Mouse (Mus musculus) MEL (cell line): ENCODE measurements around the gene Kcnmb4. TPM values are rescaled to one million over a fixed set of nuclear protein-coding genes. Genes with fewer than 3 reads are reported as not detected.

Experiments
- DNase-seq: peaks from one replicate; pipeline ENCODE4 v3.0.0; 2011; ENCODE audit warnings: low read depth, low spot score
- H3K27ac ChIP-seq: 2 replicates; pipeline ENCODE4 v1.5.1; 2012; ENCODE audit warnings: low read depth, mild to moderate bottlenecking, control low read depth, low read length, moderate library complexity; ENCODE audit not compliant: control insufficient read depth
- H3K27me3 ChIP-seq, 2 experiments: fragments of 150-350 bp in 1 of 2; sonication (generic) in 1 of 2; 2 replicates each; pipeline ENCODE4 v1.6.1; 2012; ENCODE audit warnings: low read length in 2 of 2, mild to moderate bottlenecking in 2 of 2, improper control_type of control experiment in 1 of 2, moderate library complexity in 1 of 2; ENCODE audit not compliant: insufficient read depth in 2 of 2, control insufficient read depth in 1 of 2
- H3K36me3 ChIP-seq, 2 experiments: 2 replicates each; pipeline ENCODE4 v1.6.1; 2012 to 2014; ENCODE audit warnings: low read length in 2 of 2, improper control_type of control experiment in 1 of 2, inconsistent platforms in 1 of 2, mild to moderate bottlenecking in 1 of 2; ENCODE audit not compliant: insufficient read depth in 2 of 2, control insufficient read depth in 1 of 2
- H3K4me1 ChIP-seq, 2 experiments: fragments of 150-350 bp in 1 of 2; sonication (generic) in 1 of 2; 2 replicates each; pipeline ENCODE4 v1.6.1; 2012; ENCODE audit warnings: low read length in 2 of 2, improper control_type of control experiment in 1 of 2, mild to moderate bottlenecking in 1 of 2; ENCODE audit not compliant: insufficient read depth in 2 of 2, control insufficient read depth in 1 of 2
- H3K4me3 ChIP-seq, 2 experiments: fragments of 150-350 bp in 1 of 2; sonication (generic) in 1 of 2; 2 replicates each; pipeline ENCODE4 v1.5.1; 2012; ENCODE audit warnings: low read depth in 2 of 2, low read length in 2 of 2, mild to moderate bottlenecking in 2 of 2, moderate library complexity in 2 of 2, control low read depth in 1 of 2, improper control_type of control experiment in 1 of 2; ENCODE audit not compliant: control insufficient read depth in 1 of 2, insufficient read depth in 1 of 2
- H3K79me2 ChIP-seq: 2 replicates; pipeline ENCODE4 v1.6.1; 2012; ENCODE audit warnings: mild to moderate bottlenecking, low read length, moderate library complexity; ENCODE audit not compliant: control insufficient read depth, poor library complexity, insufficient read depth
- H3K9ac ChIP-seq: 2 replicates; pipeline ENCODE4 v1.6.1; 2012; ENCODE audit warnings: low read depth, mild to moderate bottlenecking, control low read depth, low read length, moderate library complexity; ENCODE audit not compliant: control insufficient read depth, poor library complexity, severe bottlenecking
- H3K9me3 ChIP-seq: fragments of 150-350 bp; sonication (generic); replicated peaks from 2 replicates; pipeline ENCODE4 v1.6.1; 2012; ENCODE audit warnings: mild to moderate bottlenecking, low read length, improper control_type of control experiment, moderate library complexity; ENCODE audit not compliant: insufficient read depth
- BHLHE40 ChIP-seq: IDR thresholded peaks from 2 replicates; pipeline ENCODE4 v1.6.1; 2012; ENCODE audit warnings: low read depth, mild to moderate bottlenecking, inconsistent platforms, low read length, improper control_type of control experiment, borderline replicate concordance
- CTCF ChIP-seq, 3 experiments: IDR thresholded peaks in 2 of 3; conservative IDR thresholded peaks in 1 of 3; 2 replicates each; pipeline ENCODE4 v1.5.1; 2011 to 2012; ENCODE audit warnings: low read length in 3 of 3, low read depth in 2 of 3, mild to moderate bottlenecking in 2 of 3, improper control_type of control experiment in 1 of 3, inconsistent platforms in 1 of 3, mixed read lengths in 1 of 3, moderate library complexity in 1 of 3; ENCODE audit not compliant: control insufficient read depth in 1 of 3, insufficient read depth in 1 of 3, poor library complexity in 1 of 3, severe bottlenecking in 1 of 3
- E2F4 ChIP-seq: IDR thresholded peaks from 2 replicates; pipeline ENCODE4 v1.6.1; 2011; ENCODE audit warnings: low read depth, low read length, improper control_type of control experiment, borderline replicate concordance
- EP300 ChIP-seq, 2 experiments: IDR thresholded peaks; 2 replicates each; pipeline ENCODE4 v1.6.1; 2011; ENCODE audit warnings: improper control_type of control experiment in 2 of 2, low read length in 2 of 2, low read depth in 1 of 2, mild to moderate bottlenecking in 1 of 2
- HCFC1 ChIP-seq: IDR thresholded peaks from 2 replicates; pipeline ENCODE4 v1.6.1; 2012; ENCODE audit warnings: low read depth, mild to moderate bottlenecking, inconsistent platforms, low read length, improper control_type of control experiment, moderate library complexity
- MAX ChIP-seq: IDR thresholded peaks from 2 replicates; pipeline ENCODE4 v1.6.1; 2011; ENCODE audit warnings: low read length, improper control_type of control experiment
- MXI1 ChIP-seq: IDR thresholded peaks from 2 replicates; pipeline ENCODE4 v1.6.1; 2011; ENCODE audit warnings: mild to moderate bottlenecking, low read depth, low read length, improper control_type of control experiment
- POLR2AphosphoS5 ChIP-seq: IDR thresholded peaks from 2 replicates; pipeline ENCODE4 v1.6.1; 2012; ENCODE audit warnings: low read depth, borderline replicate concordance, mild to moderate bottlenecking, inconsistent platforms, low read length, moderate library complexity, mixed read lengths
- SIN3A ChIP-seq: IDR thresholded peaks from 2 replicates; pipeline ENCODE4 v1.6.1; 2012; ENCODE audit warnings: low read length, improper control_type of control experiment, inconsistent platforms
- TAL1 ChIP-seq: IDR thresholded peaks from 2 replicates; pipeline ENCODE4 v1.6.1; 2012; ENCODE audit warnings: mild to moderate bottlenecking, inconsistent platforms, low read length, moderate library complexity, mixed read lengths
- TBP ChIP-seq: IDR thresholded peaks from 2 replicates; pipeline ENCODE4 v1.8.0; 2011; ENCODE audit warnings: low read depth, low read length, improper control_type of control experiment
- ZMIZ1 ChIP-seq: IDR thresholded peaks from 2 replicates; pipeline ENCODE4 v1.6.1; 2012; ENCODE audit warnings: low read depth, mild to moderate bottlenecking, inconsistent platforms, low read length, improper control_type of control experiment, moderate library complexity
- ZNF384 ChIP-seq: IDR thresholded peaks from 2 replicates; pipeline ENCODE4 v1.6.1; 2012; ENCODE audit warnings: low read depth, mild to moderate bottlenecking, inconsistent platforms, low read length, improper control_type of control experiment
- polyA plus RNA-seq, 2 experiments: library from polyadenylated mRNA; stranded (reverse) in 1 of 2; unstranded in 1 of 2; fragments of >175 nt in 1 of 2; fragments of >200 nt in 1 of 2; gene quantifications; 2 replicates each; pipeline versions ENCODE4 v1.2.1 to v1.2.4; 2012; ENCODE audit warnings: low replicate concordance in 2 of 2, low read depth in 1 of 2; ENCODE audit not compliant: insufficient read length in 2 of 2, insufficient read depth in 1 of 2, missing spikeins in 1 of 2
- total RNA-seq: library from RNA; depleted of rRNA; stranded (reverse); fragments of 300-350 nt; gene quantifications from 2 replicates; pipeline ENCODE4 v1.2.3, GENCODE M21; 2012

Gene Kcnmb4
- total and polyA plus RNA-seq, 3 experiments = not detected

- Histone ChIP-seq H3K4me3 (no peak overlapping the region), H3K4me1 (no peaks in the 10 kb centered on the region), H3K27ac (no peak overlapping the region), H3K27me3 (no peaks in the 10 kb centered on the region), H3K9ac (no peak overlapping the region), H3K79me2 (no peaks in the 10 kb centered on the region), H3K36me3 (no peaks in the 10 kb centered on the region), H3K9me3 (no peaks in the 10 kb centered on the region)
- TF ChIP-seq MXI1 = no peak
- TF ChIP-seq EP300 (IDR thresholded peaks at IDR 0.05; ENCODE audit: low read depth in 1 of 2, low read length in 2 of 2) = no peak
- no peak for TF ChIP-seq BHLHE40
- no peak for TF ChIP-seq ZNF384
- TF ChIP-seq CTCF (IDR thresholded peaks at IDR 0.05 in 2 of 3, conservative IDR thresholded peaks at IDR 0.05 in 1 of 3; ENCODE audit: control insufficient read depth in 1 of 3, insufficient read depth in 1 of 3, low read depth in 2 of 3, low read length in 3 of 3, poor library complexity in 1 of 3, severe bottlenecking in 1 of 3) = no peak
- DNase-seq = no peak
Measured at GRCm38 (mm10) chr10:116448166-116448565, 25.5 kb downstream of the Kcnmb4 start.

DNA sequence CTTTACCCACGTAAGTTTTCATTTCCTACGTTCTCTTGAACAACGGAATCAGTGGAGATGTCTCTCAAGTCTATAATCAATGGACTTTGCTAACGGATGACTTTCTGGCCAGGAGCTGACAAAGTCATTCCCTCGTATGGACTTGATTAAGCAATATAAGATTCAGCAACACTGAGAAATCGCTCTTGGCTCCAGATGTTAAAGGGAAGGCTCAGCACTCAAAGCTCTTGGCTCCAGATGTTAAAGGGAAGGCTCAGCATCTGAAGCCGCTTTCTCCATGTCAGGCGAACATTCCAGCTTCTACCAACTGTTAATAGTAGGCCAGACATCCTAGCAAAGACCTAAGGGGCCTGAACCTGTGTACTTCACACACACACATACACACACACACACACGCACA is 26.5 kb downstream of the Kcnmb4 start:
- TF ChIP-seq E2F4 (no peak), POLR2AphosphoS5 (no peak), ZMIZ1 (no peak), TAL1 (no peak), HCFC1 (no peak), TBP (no peak), MAX (no peak)
- TF ChIP-seq, all 39 proteins: peak for 0
- Histone ChIP-seq H3K4me3 (no peak overlapping the region), H3K4me1 (no peaks in the 10 kb centered on the region), H3K9ac (no peak overlapping the region), H3K36me3 (no peaks in the 10 kb centered on the region), H3K79me2 (no peaks in the 10 kb centered on the region), H3K27ac (no peak overlapping the region), H3K9me3 (no peaks in the 10 kb centered on the region), H3K27me3 (no peaks in the 10 kb centered on the region)
- no peak for DNase-seq

DNA sequence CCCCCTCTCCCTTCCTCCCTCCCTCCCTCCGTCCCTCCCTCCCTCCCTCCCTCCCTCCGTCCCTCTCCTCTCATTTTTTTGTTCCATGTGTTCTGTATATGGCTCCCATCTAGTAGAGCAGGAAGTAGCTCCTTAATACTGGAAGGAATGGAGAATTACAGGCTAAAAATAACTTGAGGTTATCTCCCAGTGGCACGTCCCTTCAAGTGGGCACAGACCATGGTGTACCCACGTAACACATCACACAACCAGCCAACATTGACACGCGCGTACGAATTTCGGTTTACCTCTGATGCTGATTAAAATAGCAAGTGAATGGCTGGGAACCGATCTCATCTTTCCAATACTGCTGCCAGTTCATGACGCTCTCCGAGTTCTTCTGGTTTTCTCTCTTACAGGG is 27.6 kb downstream of the Kcnmb4 start:
- Histone ChIP-seq H3K9me3 (no peaks in the 10 kb centered on the region), H3K4me1 (no peaks in the 10 kb centered on the region), H3K27ac (no peak overlapping the region), H3K27me3 (no peaks in the 10 kb centered on the region), H3K79me2 (no peaks in the 10 kb centered on the region), H3K36me3 (no peaks in the 10 kb centered on the region), H3K4me3 (no peak overlapping the region), H3K9ac (no peak overlapping the region)
- TF ChIP-seq EP300 (IDR thresholded peaks at IDR 0.05; ENCODE audit: low read depth in 1 of 2, low read length in 2 of 2) (no peak), SIN3A (no peak)
- no peak for DNase-seq
